22 mouse cellular contexts compared by ENCODE assay signal in genomic region chr2:164544454-164545097, GRCm38 (mm10). TPM values are rescaled to one million over a fixed set of nuclear protein-coding genes. Genes with fewer than 3 reads are reported as not detected.
A peak's percentile ranks its signal among the peaks of the same experiment; 100 is the strongest.
DNase-seq lines count a peak whose midpoint lies in the region; ATAC-seq and TF ChIP-seq lines count a peak whose summit lies in the region.
"Had no signal": no experiment of that assay in that cellular context is flagged by ENCODE, and none has a peak within 500 bp of the region (broad histone marks: within the 10 kb centered on the region; RNA-seq: fewer than 3 reads in every experiment).

No protein-coding gene starts in this region.

- H3K9ac ChIP-seq in heart, embryonic 11.5 days (ENCODE audit: low read depth, low read length) = no peak overlapping the region
- H3K9ac ChIP-seq: forebrain, postnatal 0 days; midbrain, embryonic 12.5 days had no signal

- no peaks in the 10 kb centered on the region for H3K9me3 ChIP-seq in heart, embryonic 11.5 days (replicated peaks; ENCODE audit: control insufficient read depth, low read length)
- H3K9me3 ChIP-seq: G1E; midbrain, embryonic 12.5 days had no signal

- no peak overlapping the region for H3K4me2 ChIP-seq in heart, embryonic 11.5 days
- H3K4me2 ChIP-seq: midbrain, embryonic 12.5 days had no signal

- DNase-seq in kidney, adult 2 months = no peak
- no peak for DNase-seq in kidney, postnatal 4 days
- peak; percentile 97 for DNase-seq in 416B (ENCODE audit: low read depth)
- no peak for DNase-seq in heart, adult 9 months (ENCODE audit: low spot score in 2 of 2)
- no peak for DNase-seq in cerebellum, adult 11-12 months
- DNase-seq: adrenal gland, postnatal 10 days; cerebellum, adult 9-11 months; forebrain, postnatal 0 days; heart, adult 2 months; heart, postnatal 14 days; right cerebral cortex, postnatal 25 days had no signal

- H3K27ac ChIP-seq in kidney, adult 2 months (ENCODE audit: insufficient read depth, low read depth, low read length) = peak overlapping the region; percentile 62; the same call in 1 of the 2 replicates
- H3K27ac ChIP-seq in heart, embryonic 11.5 days (ENCODE audit: low read depth, low read length) = no peak overlapping the region
- H3K27ac ChIP-seq: heart, adult 2 months; hindbrain, postnatal 0 days; midbrain, embryonic 12.5 days had no signal

- TF ChIP-seq POLR2A in kidney, adult 2 months (IDR thresholded peaks at IDR 0.05; ENCODE audit: low read depth, low read length) = no peak

- H3K4me3 ChIP-seq in kidney, adult 2 months (ENCODE audit: insufficient read depth, low read depth, low read length) = no peak overlapping the region
- H3K4me3 ChIP-seq in heart, embryonic 11.5 days (ENCODE audit: low read depth, low read length) = no peak overlapping the region
- H3K4me3 ChIP-seq: heart, adult 2 months; midbrain, embryonic 12.5 days had no signal

- H3K36me3 ChIP-seq in kidney, adult 2 months (ENCODE audit: control insufficient read depth, insufficient read depth, low read length) = no peaks in the 10 kb centered on the region
- no peaks in the 10 kb centered on the region for H3K36me3 ChIP-seq in heart, embryonic 11.5 days (ENCODE audit: control insufficient read depth, insufficient read depth, low read length)
- H3K36me3 ChIP-seq: G1E; midbrain, embryonic 12.5 days had no signal

- WGBS in kidney, adult 2 months = 29% methylated on average over 5 of the region's 5 CpGs
- 44% methylated on average over 5 of the region's 5 CpGs for WGBS in heart, embryonic 11.5 days (ENCODE audit: insufficient replicate concordance)

- H3K4me1 ChIP-seq in kidney, adult 2 months (ENCODE audit: control insufficient read depth, insufficient read depth, low read length) = peaks cover 14% of the 10 kb centered on the region; the same call in 1 of the 2 replicates
- H3K4me1 ChIP-seq in heart, embryonic 11.5 days (ENCODE audit: control insufficient read depth, insufficient read depth, low read length) = no peaks in the 10 kb centered on the region

- ATAC-seq in granulocyte monocyte progenitor cell, adult 5-6 weeks (replicated peaks; ENCODE audit: poor library complexity, severe bottlenecking) = peak; percentile 98
- ATAC-seq in megakaryocyte progenitor cell, adult 5-6 weeks (replicated peaks; ENCODE audit: poor library complexity) = peak; percentile 98
- no peak for ATAC-seq in heart, embryonic 11.5 days (replicated peaks; ENCODE audit: insufficient number of reproducible peaks, low FRiP score, low TSS enrichment)
- ATAC-seq: forebrain, postnatal 0 days; hindbrain, postnatal 0 days had no signal

- TF ChIP-seq CTCF in kidney, adult 2 months (conservative IDR thresholded peaks at IDR 0.05; ENCODE audit: insufficient read depth, insufficient read length, low read depth, low read length) = no peak

- H3K27me3 ChIP-seq in kidney, adult 2 months (replicated peaks; ENCODE audit: control insufficient read depth, insufficient read depth, low read length) = no peaks in the 10 kb centered on the region
- H3K27me3 ChIP-seq in heart, embryonic 11.5 days (ENCODE audit: control insufficient read depth, insufficient read depth, low read length) = no peaks in the 10 kb centered on the region
- H3K27me3 ChIP-seq: midbrain, embryonic 12.5 days had no signal

RNA-seq across cellular contexts. Expression of gene Wfdc2, which starts 17.6 kb away (rescaled TPM):
- 459 and 460 TPM in 2 replicates for polyA plus RNA-seq in kidney, adult 2 months (2012; rRNA removed)
- not detected in 2 replicates for total RNA-seq in granulocyte monocyte progenitor cell, adult 5-6 weeks (2014; fragmentation: Nextera tagmentation)
- total RNA-seq in granulocyte monocyte progenitor cell, adult 5-6 weeks (2017) = not detected in 2 replicates
- not detected in 2 replicates for total RNA-seq in megakaryocyte progenitor cell, adult 5-6 weeks (2015)
- 1.8 TPM in 1 of 2 replicates, not detected in the other for total RNA-seq in megakaryocyte progenitor cell, adult 5-6 weeks (2017)
- 6.6 and 10.3 TPM in 2 replicates for polyA plus RNA-seq in heart, embryonic 11.5 days (2014; fragmentation: Nextera tagmentation; extraction: Ambion mirVana)
- total RNA-seq: G1E; gastrocnemius, adult 8-10 months had no signal
- polyA plus RNA-seq: G1E had no signal

RNA-seq across cellular contexts. Expression of gene Spint3, which starts 28.7 kb away (rescaled TPM):
- not detected in 2 replicates for polyA plus RNA-seq in kidney, adult 2 months (2012; rRNA removed)
- not detected in 2 replicates for total RNA-seq in granulocyte monocyte progenitor cell, adult 5-6 weeks (2014; fragmentation: Nextera tagmentation)
- not detected in 2 replicates for total RNA-seq in granulocyte monocyte progenitor cell, adult 5-6 weeks (2017)
- not detected in 2 replicates for total RNA-seq in megakaryocyte progenitor cell, adult 5-6 weeks (2015)
- not detected in 2 replicates for total RNA-seq in megakaryocyte progenitor cell, adult 5-6 weeks (2017)
- not detected in 2 replicates for polyA plus RNA-seq in heart, embryonic 11.5 days (2014; fragmentation: Nextera tagmentation; extraction: Ambion mirVana)
- total RNA-seq: adrenal gland, postnatal 10 days; forebrain, postnatal 0 days; G1E; gastrocnemius, adult 8-10 months; heart, adult 2 months; heart, postnatal 14 days; hindbrain, postnatal 0 days; left cerebral cortex, postnatal 10 days had no signal
- polyA plus RNA-seq: forebrain, postnatal 0 days; G1E; heart, adult 2 months; hindbrain, postnatal 0 days; limb, embryonic 14.5 days; midbrain, embryonic 12.5 days; neural tube, embryonic 11.5 days; thymus, postnatal 0 days had no signal

RNA-seq across cellular contexts. Expression of gene Wfdc6a, which starts 40.7 kb away (rescaled TPM):
- not detected in 2 replicates for polyA plus RNA-seq in kidney, adult 2 months (2012; rRNA removed)
- total RNA-seq in granulocyte monocyte progenitor cell, adult 5-6 weeks (2014; fragmentation: Nextera tagmentation) = not detected in 2 replicates
- not detected in 2 replicates for total RNA-seq in granulocyte monocyte progenitor cell, adult 5-6 weeks (2017)
- not detected in 2 replicates for total RNA-seq in megakaryocyte progenitor cell, adult 5-6 weeks (2015)
- total RNA-seq in megakaryocyte progenitor cell, adult 5-6 weeks (2017) = not detected in 2 replicates
- polyA plus RNA-seq in heart, embryonic 11.5 days (2014; fragmentation: Nextera tagmentation; extraction: Ambion mirVana) = not detected in 2 replicates
- total RNA-seq: forebrain, postnatal 0 days; G1E; gastrocnemius, adult 8-10 months had no signal
- polyA plus RNA-seq: G1E; midbrain, embryonic 12.5 days; neural tube, embryonic 11.5 days; thymus, postnatal 0 days had no signal

RNA-seq across cellular contexts. Expression of gene Pigt, which starts 47.3 kb away (rescaled TPM):
- 101 and 123 TPM in 2 replicates for polyA plus RNA-seq in kidney, adult 2 months (2012; rRNA removed)
- total RNA-seq in granulocyte monocyte progenitor cell, adult 5-6 weeks (2014; fragmentation: Nextera tagmentation) = 97.1 and 103 TPM in 2 replicates
- total RNA-seq in granulocyte monocyte progenitor cell, adult 5-6 weeks (2017) = 27.2 and 27.5 TPM in 2 replicates
- 75.1 and 80.0 TPM in 2 replicates for total RNA-seq in megakaryocyte progenitor cell, adult 5-6 weeks (2015)
- 34.3 and 42.0 TPM in 2 replicates for total RNA-seq in megakaryocyte progenitor cell, adult 5-6 weeks (2017)
- polyA plus RNA-seq in heart, embryonic 11.5 days (2014; fragmentation: Nextera tagmentation; extraction: Ambion mirVana) = 63.0 and 66.0 TPM in 2 replicates

RNA-seq across cellular contexts. Expression of gene Eppin, which starts 48.8 kb away (rescaled TPM):
- not detected in 2 replicates for polyA plus RNA-seq in kidney, adult 2 months (2012; rRNA removed)
- total RNA-seq in granulocyte monocyte progenitor cell, adult 5-6 weeks (2014; fragmentation: Nextera tagmentation) = not detected in 2 replicates
- not detected in 2 replicates for total RNA-seq in granulocyte monocyte progenitor cell, adult 5-6 weeks (2017)
- not detected in 2 replicates for total RNA-seq in megakaryocyte progenitor cell, adult 5-6 weeks (2015)
- total RNA-seq in megakaryocyte progenitor cell, adult 5-6 weeks (2017) = not detected in 2 replicates
- not detected in 2 replicates for polyA plus RNA-seq in heart, embryonic 11.5 days (2014; fragmentation: Nextera tagmentation; extraction: Ambion mirVana)
- total RNA-seq: adrenal gland, postnatal 10 days; forebrain, postnatal 0 days; G1E; gastrocnemius, adult 8-10 months; heart, adult 2 months; heart, postnatal 14 days; hindbrain, postnatal 0 days; left cerebral cortex, postnatal 10 days had no signal
- polyA plus RNA-seq: forebrain, postnatal 0 days; G1E; hindbrain, postnatal 0 days; limb, embryonic 14.5 days; midbrain, embryonic 12.5 days; neural tube, embryonic 11.5 days; thymus, postnatal 0 days had no signal
